Mouse (Mus musculus): ENCODE results near the gene Plekhm1.

The Plekhm1 gene

DNA sequence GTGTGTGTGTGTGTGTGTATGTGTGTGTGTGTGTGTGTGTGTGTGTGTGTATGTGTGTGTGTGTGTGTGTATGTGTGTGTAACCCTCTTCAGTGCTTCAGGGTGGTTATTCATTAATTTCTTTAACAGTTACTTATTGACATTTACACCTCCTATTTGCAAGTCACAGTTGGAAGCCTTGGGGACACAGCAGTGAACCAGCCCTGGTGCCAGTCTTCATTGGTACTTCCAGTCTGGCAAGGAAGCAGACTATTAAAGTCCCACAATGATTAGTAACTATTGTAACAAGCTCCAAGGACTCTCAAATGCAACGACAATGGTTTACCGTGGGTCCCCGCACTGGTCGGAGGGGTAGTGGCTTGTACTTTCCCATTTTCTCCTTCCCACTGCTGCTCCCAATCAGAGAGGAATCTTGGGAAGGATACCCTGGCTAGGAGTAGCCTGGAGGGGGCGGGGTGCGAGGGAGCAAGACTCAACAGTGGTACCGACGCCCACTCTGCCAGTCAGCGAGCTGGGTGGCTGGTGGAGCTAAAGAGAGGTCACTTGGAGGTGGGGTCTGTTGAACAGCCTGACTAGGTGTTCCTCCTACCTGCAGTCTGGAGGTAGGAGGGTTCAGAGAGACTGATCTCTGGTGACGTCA is 97.6 kb downstream of the Plekhm1 start:
- no peak for DNase-seq (ENCODE audit: extremely low spot score, low spot score)
